Mouse (Mus musculus) testis, postnatal 10 days (tissue): Measurements from ENCODE around the gene Rrp12.
"Not testable (repeated sequence)": the region's sequence is repeated elsewhere in the genome, so short reads cannot be mapped to it uniquely, and the experiment has no call there.

Source experiments
- DNase-seq: peaks from one replicate; pipeline ENCODE4 v3.0.0; 2021; ENCODE audit warnings: low spot score

The Rrp12 gene

GRCm38 (mm10) chr19:41906311-41907078 lies 10.5 kb upstream of the Rrp12 start:
- no peak for DNase-seq

GRCm38 (mm10) chr19:41905246-41905645 lies 9.3 kb upstream of the Rrp12 start:
- DNase-seq, result no peak

- no peak for DNase-seq
Measured at GRCm38 (mm10) chr19:41902848-41903593, 7.0 kb upstream of the Rrp12 start.

GRCm38 (mm10) chr19:41901696-41902095 lies 5.7 kb upstream of the Rrp12 start:
- DNase-seq, result peak; percentile 60

- DNase-seq, result no peak
Measured at GRCm38 (mm10) chr19:41900495-41901090, 4.6 kb upstream of the Rrp12 start.

GRCm38 (mm10) chr19:41898860-41899259 lies 2.9 kb upstream of the Rrp12 start:
- DNase-seq, result no peak

GRCm38 (mm10) chr19:41896319-41896711 lies 342 bp upstream of the Rrp12 start:
- DNase-seq, result no peak

- DNase-seq, result no peak
Measured at GRCm38 (mm10) chr19:41894959-41895358, 1.0 kb downstream of the Rrp12 start.

- DNase-seq, result no peak
Measured at GRCm38 (mm10) chr19:41888191-41888590, 7.8 kb downstream of the Rrp12 start.

GRCm38 (mm10) chr19:41883882-41884281 lies 12.1 kb downstream of the Rrp12 start:
- no peak for DNase-seq

- DNase-seq, result no peak
Measured at GRCm38 (mm10) chr19:41881842-41882241, 14.1 kb downstream of the Rrp12 start.

- DNase-seq, result no peak
Measured at GRCm38 (mm10) chr19:41874356-41874755, 21.6 kb downstream of the Rrp12 start.

- DNase-seq, result no peak
Measured at GRCm38 (mm10) chr19:41872285-41872684, 23.7 kb downstream of the Rrp12 start.

GRCm38 (mm10) chr19:41869946-41870345 lies 26.0 kb downstream of the Rrp12 start:
- not testable (repeated sequence) for DNase-seq

- DNase-seq, result no peak
Measured at GRCm38 (mm10) chr19:41869296-41869695, 26.7 kb downstream of the Rrp12 start.

GRCm38 (mm10) chr19:41866707-41867106 lies 29.3 kb downstream of the Rrp12 start:
- DNase-seq, result no peak

- DNase-seq, result no peak
Measured at GRCm38 (mm10) chr19:41857816-41858310, 38.1 kb downstream of the Rrp12 start.

GRCm38 (mm10) chr19:41857086-41857762 lies 38.7 kb downstream of the Rrp12 start:
- DNase-seq, result no peak

GRCm38 (mm10) chr19:41852423-41852822 lies 43.5 kb downstream of the Rrp12 start:
- no peak for DNase-seq

GRCm38 (mm10) chr19:41850719-41851543 lies 45.0 kb downstream of the Rrp12 start:
- no peak for DNase-seq

- no peak for DNase-seq
Measured at GRCm38 (mm10) chr19:41850021-41850718, 45.8 kb downstream of the Rrp12 start.
